Mouse (Mus musculus) liver, postnatal 0 days (tissue): ENCODE measurements at regions not wholly inside any gene's neighbourhood (a gene's known extent, or its start where the extent isn't known, plus 50 kb on each side); places are given as distances from the start of the nearest gene placed in this dataset.

Experiments
- CTCF ChIP-seq: sonication (generic); IDR thresholded peaks from 2 replicates; pipeline ENCODE4 v1.5.1; 2016; ENCODE audit warnings: antibody characterized with exemption, low read depth
- EP300 ChIP-seq: IDR thresholded peaks from 2 replicates; pipeline ENCODE4 v1.6.1; 2016; ENCODE audit warnings: antibody characterized with exemption, low read depth, mild to moderate bottlenecking

DNA sequence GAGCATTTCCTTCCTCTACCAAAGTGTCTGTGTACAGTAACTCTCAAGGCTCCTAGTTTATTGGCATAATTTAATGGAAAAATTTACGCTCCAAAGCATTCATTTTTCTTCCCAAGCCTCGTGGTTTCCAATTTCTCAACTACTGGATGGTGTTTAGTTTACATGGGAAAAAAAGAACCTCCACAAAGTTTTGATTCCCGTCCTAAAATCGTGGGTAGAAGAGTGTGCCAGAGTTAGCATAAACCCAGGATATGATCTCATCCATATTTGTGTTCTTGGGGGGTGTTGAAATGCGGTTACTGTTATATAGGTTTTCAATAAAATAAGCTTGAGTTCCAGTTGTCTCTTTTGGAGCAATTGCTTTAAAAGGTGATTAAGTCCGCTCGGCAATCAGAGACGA lies 406.2 kb upstream of the Frg1 start:
- TF ChIP-seq EP300 (no peak), CTCF (no peak)
